Mouse (Mus musculus): ENCODE results near the gene Hba-a2. TPM values are rescaled to one million over a fixed set of nuclear protein-coding genes. Genes with fewer than 3 reads are reported as not detected.
A peak's percentile ranks its signal among the peaks of the same experiment; 100 is the strongest.

Gene Hba-a2
- polyA plus RNA-seq, 1 experiment from 2014 or later: 10,966 TPM

DNA sequence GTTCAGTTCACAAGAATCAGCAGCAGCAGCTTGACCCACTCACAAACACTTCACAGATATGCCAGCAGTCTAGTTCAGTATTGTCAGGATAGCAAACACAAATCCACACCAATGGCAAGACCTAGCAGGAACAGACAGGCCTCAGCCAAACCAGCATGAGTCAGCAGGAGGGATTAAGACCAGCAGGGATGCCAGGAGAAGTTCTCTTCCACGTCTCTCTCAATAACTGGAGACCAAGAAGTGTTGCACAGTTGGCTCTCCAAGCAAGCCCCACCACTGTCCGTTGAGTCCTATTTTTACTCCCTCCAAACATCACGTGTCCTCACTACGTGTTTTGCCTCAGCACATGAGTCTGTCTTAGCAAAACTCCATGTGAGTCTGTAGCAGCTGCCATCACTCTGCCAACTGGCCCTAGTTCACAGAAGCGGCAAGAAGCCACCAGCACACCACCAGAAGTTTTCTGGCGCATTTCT is 40.2 kb downstream of the Hba-a2 start:
- Histone ChIP-seq H3K4me1 (replicated peaks) (peaks cover 6% of the 10 kb centered on the region; the same call in 1 of the 2 replicates), H3K9ac (no peak overlapping the region), H3K36me3 (no peaks in the 10 kb centered on the region), H3K9me3 (no peaks in the 10 kb centered on the region), H3K27me3 (replicated peaks) (no peaks in the 10 kb centered on the region), H3K27ac (no peak overlapping the region), H3K4me3 (replicated peaks) (no peak overlapping the region), H3K4me2 (replicated peaks) (no peak overlapping the region)
- WGBS: 92% methylated on average over 6 of the region's 6 CpGs
- ATAC-seq: no peak

DNA sequence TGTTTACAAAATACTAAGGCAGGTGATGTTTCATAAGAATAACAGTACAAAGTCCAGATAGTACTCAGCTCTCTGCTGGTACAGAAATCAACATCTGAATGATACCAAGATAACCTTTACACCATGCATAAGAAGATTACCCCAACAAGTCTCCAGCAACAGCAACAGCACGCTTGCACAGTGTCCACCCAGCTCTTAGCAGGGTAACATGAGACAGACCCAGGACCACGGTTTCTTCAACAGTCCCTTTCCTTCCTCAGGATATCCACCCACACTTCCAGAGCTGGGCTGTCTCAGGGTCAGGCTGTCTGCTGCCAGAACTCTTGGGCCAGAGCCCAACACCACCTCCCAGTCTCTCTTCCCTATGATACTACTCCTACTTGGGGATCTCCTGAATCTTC is 42.8 kb downstream of the Hba-a2 start:
- H3K4me1 ChIP-seq (replicated peaks): peaks cover 8% of the 10 kb centered on the region; the same call in 1 of the 2 replicates
- no peaks in the 10 kb centered on the region for H3K36me3 ChIP-seq
- H3K27ac ChIP-seq: no peak overlapping the region
- ATAC-seq: peak; percentile 57
- H3K4me3 ChIP-seq (replicated peaks): no peak overlapping the region
- H3K27me3 ChIP-seq (replicated peaks): no peaks in the 10 kb centered on the region
- no peaks in the 10 kb centered on the region for H3K9me3 ChIP-seq
- no peak overlapping the region for H3K9ac ChIP-seq
- H3K4me2 ChIP-seq (replicated peaks): no peak overlapping the region
- 36% methylated on average over 2 of the region's 2 CpGs for WGBS

- Histone ChIP-seq H3K27me3 (replicated peaks) (no peaks in the 10 kb centered on the region), H3K4me2 (replicated peaks) (peak overlapping the region; percentile 21; the same call in 1 of the 2 replicates), H3K36me3 (no peaks in the 10 kb centered on the region), H3K4me1 (replicated peaks) (peaks cover 10% of the 10 kb centered on the region; the same call in 1 of the 2 replicates), H3K4me3 (replicated peaks) (no peak overlapping the region), H3K27ac (no peak overlapping the region), H3K9me3 (no peaks in the 10 kb centered on the region), H3K9ac (no peak overlapping the region)
- 31% methylated on average over 17 of the region's 17 CpGs for WGBS
- ATAC-seq: peak; percentile 46
Observed at GRCm38 (mm10) chr11:32340476-32341473, 44.5 kb downstream of the Hba-a2 start.

DNA sequence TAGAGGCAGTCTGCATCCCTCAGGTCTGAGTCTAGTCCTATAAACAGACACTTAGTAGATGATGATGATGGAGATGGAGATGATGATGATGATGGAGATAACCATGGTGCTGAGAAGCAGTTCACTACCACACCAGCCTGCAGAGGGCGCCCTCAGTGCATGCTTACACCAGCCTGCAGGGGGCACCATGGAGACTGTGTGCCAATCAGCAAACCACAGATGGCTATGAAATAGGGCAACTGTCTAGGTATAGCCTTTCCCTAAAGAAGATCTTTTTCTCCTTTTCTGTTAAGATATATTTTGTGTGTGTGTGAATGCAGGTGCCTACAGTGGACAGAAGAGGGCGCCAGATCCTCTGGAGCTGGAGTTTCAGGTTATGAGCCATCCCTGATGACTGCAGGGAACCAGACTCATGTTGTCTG is 46.5 kb downstream of the Hba-a2 start:
- WGBS: 13% methylated on average over 2 of the region's 2 CpGs
- no peak overlapping the region for H3K4me3 ChIP-seq (replicated peaks)
- no peak overlapping the region for H3K4me2 ChIP-seq (replicated peaks)
- H3K27me3 ChIP-seq (replicated peaks): no peaks in the 10 kb centered on the region
- H3K36me3 ChIP-seq: no peaks in the 10 kb centered on the region
- ATAC-seq: no peak
- H3K4me1 ChIP-seq (replicated peaks): peaks cover 24% of the 10 kb centered on the region
- no peaks in the 10 kb centered on the region for H3K9me3 ChIP-seq
- H3K9ac ChIP-seq: no peak overlapping the region
- H3K27ac ChIP-seq: no peak overlapping the region

- 85% methylated on average over 1 of the region's 1 CpGs for WGBS
- Histone ChIP-seq H3K4me2 (replicated peaks) (no peak overlapping the region), H3K4me3 (replicated peaks) (no peak overlapping the region), H3K27me3 (replicated peaks) (no peaks in the 10 kb centered on the region), H3K36me3 (no peaks in the 10 kb centered on the region), H3K27ac (no peak overlapping the region), H3K9me3 (no peaks in the 10 kb centered on the region), H3K4me1 (replicated peaks) (peaks cover 24% of the 10 kb centered on the region), H3K9ac (no peak overlapping the region)
- ATAC-seq: no peak
Observed at GRCm38 (mm10) chr11:32343350-32343749, 47.1 kb downstream of the Hba-a2 start.

DNA sequence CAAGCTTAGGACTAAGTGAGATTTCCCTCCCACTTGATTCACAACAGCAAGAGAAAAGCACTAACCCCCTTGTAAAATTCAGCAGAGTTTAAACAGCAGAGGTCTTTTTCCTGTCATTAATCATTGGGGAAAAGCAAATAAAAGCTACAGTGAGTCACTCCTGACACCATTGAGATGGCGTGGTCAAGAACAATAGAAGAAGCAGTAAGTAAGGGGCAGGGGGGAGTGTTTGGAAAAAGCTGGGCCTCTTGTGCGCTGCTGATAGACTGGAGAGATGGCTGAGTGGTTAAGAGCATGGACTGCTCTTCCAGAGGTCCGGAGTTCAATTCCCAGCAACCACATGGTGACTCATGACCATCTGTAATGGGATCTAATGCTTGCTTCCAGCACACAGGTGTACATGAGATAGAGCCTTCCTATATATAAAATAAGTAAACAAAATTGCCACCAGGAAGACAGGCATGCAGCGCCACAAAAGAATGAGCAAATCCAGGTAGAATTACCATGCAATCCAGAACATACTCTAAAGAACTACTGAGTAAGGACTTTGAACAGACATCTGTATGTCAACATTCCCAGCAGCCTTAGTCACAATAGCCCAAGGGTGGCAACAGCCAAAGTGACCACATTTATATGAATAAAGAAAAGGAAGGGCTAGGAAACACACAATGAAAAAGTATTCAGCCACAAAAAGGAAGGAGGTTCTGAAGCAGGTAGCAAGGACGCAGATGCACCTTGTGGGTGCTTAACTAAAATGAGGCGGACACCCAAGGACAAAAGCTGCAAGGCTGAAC is 49.4 kb downstream of the Hba-a2 start:
- H3K4me1 ChIP-seq (replicated peaks): peaks cover 32% of the 10 kb centered on the region
- no peak overlapping the region for H3K4me2 ChIP-seq (replicated peaks)
- H3K9ac ChIP-seq: no peak overlapping the region
- H3K36me3 ChIP-seq: no peaks in the 10 kb centered on the region
- H3K9me3 ChIP-seq: no peaks in the 10 kb centered on the region
- H3K27me3 ChIP-seq (replicated peaks): no peaks in the 10 kb centered on the region
- 57% methylated on average over 6 of the region's 6 CpGs for WGBS
- ATAC-seq: peak; percentile 32
- H3K27ac ChIP-seq: peak overlapping the region; percentile 23
- H3K4me3 ChIP-seq (replicated peaks): no peak overlapping the region

Other genes starting within 250 kb of the Hba-a2 start
- gene Il9r, start 96.2 kb upstream of the Hba-a2 start, polyA plus RNA-seq (2015; fragmentation: Nextera tagmentation; extraction: Ambion mirVana): 0.09 and 0.11 TPM in 2 replicates
- gene Snrnp25, start 91.1 kb upstream of the Hba-a2 start, polyA plus RNA-seq (2015; fragmentation: Nextera tagmentation; extraction: Ambion mirVana): 45.1 and 49.1 TPM in 2 replicates
- gene Rhbdf1, start 74.2 kb upstream of the Hba-a2 start, polyA plus RNA-seq (2015; fragmentation: Nextera tagmentation; extraction: Ambion mirVana): 52.8 and 53.5 TPM in 2 replicates
- gene Mpg, start 70.0 kb upstream of the Hba-a2 start, polyA plus RNA-seq (2015; fragmentation: Nextera tagmentation; extraction: Ambion mirVana): 30.8 and 36.6 TPM in 2 replicates
- gene Nprl3, start 28.8 kb upstream of the Hba-a2 start, polyA plus RNA-seq (2015; fragmentation: Nextera tagmentation; extraction: Ambion mirVana): 29.4 and 33.6 TPM in 2 replicates
- 36.3 and 48.2 TPM in 2 replicates for gene Hba-x, start 20.1 kb upstream of the Hba-a2 start, polyA plus RNA-seq (2015; fragmentation: Nextera tagmentation; extraction: Ambion mirVana)
- 4,064 and 4,369 TPM in 2 replicates for gene Hba-a1, start 13.0 kb upstream of the Hba-a2 start, polyA plus RNA-seq (2015; fragmentation: Nextera tagmentation; extraction: Ambion mirVana)
- 3.0 and 3.3 TPM in 2 replicates for gene Hbq1b, start 9.5 kb upstream of the Hba-a2 start, polyA plus RNA-seq (2015; fragmentation: Nextera tagmentation; extraction: Ambion mirVana)
- 0.40 and 0.68 TPM in 2 replicates for gene Hbq1a, start 3.6 kb downstream of the Hba-a2 start, polyA plus RNA-seq (2015; fragmentation: Nextera tagmentation; extraction: Ambion mirVana)
- gene Sh3pxd2b, start 51.3 kb downstream of the Hba-a2 start, polyA plus RNA-seq (2015; fragmentation: Nextera tagmentation; extraction: Ambion mirVana): 12.9 and 13.5 TPM in 2 replicates
- gene Ubtd2, start 158.9 kb downstream of the Hba-a2 start, polyA plus RNA-seq (2015; fragmentation: Nextera tagmentation; extraction: Ambion mirVana): 29.4 and 34.0 TPM in 2 replicates
- 0.35 and 0.64 TPM in 2 replicates for gene Efcab9, start 235.6 kb downstream of the Hba-a2 start, polyA plus RNA-seq (2015; fragmentation: Nextera tagmentation; extraction: Ambion mirVana)
- 3.6 and 4.3 TPM in 2 replicates for gene Stk10, start 236.8 kb downstream of the Hba-a2 start, polyA plus RNA-seq (2015; fragmentation: Nextera tagmentation; extraction: Ambion mirVana)

All from intestine, embryonic 15.5 days (tissue).